Mouse (Mus musculus) gastrocnemius, adult 2 months (tissue): Measurements from ENCODE around the gene Sbk1. TPM values are rescaled to one million over a fixed set of nuclear protein-coding genes. Genes with fewer than 3 reads are reported as not detected.

Experiments used
- DNase-seq: peaks from one replicate; pipeline ENCODE4 v3.0.0; 2022
- H3K27ac ChIP-seq: fragments of 200-600 bp; 2 replicates; pipeline ENCODE4 v1.8.1; 2022; ENCODE audit warnings: mild to moderate bottlenecking
- H3K4me3 ChIP-seq: fragments of 200-600 bp; 2 replicates; pipeline ENCODE4 v1.8.1; 2022; ENCODE audit warnings: mild to moderate bottlenecking, moderate library complexity
- CTCF ChIP-seq: fragments of 200-600 bp; IDR thresholded peaks from 2 replicates; pipeline ENCODE4 v1.8.1; 2022; ENCODE audit warnings: antibody characterized with exemption, mild to moderate bottlenecking, moderate library complexity
- intact Hi-C: fragments of 180-260 bp; cut with DNase I; formaldehyde crosslinking; loops from one replicate; pipeline ENCODE4 v1.15.1; 2025
- total RNA-seq, 2 experiments: library from RNA; stranded (reverse); gene quantifications; 2 replicates each; pipeline ENCODE4 v1.2.3; 2021

The Sbk1 gene
- total RNA-seq, 2 experiments from 2014 or later: 13.6 to 21.9 TPM

- H3K4me3 ChIP-seq: no peak overlapping the region
- DNase-seq: no peak
- H3K27ac ChIP-seq: no peak overlapping the region
- no peak for TF ChIP-seq CTCF
- intact Hi-C loops: no loop called here
Observed at GRCm38 (mm10) chr7:126284021-126284420, 11.6 kb downstream of the Sbk1 start.

- DNase-seq: no peak
- H3K27ac ChIP-seq: peak overlapping the region; percentile 35; the same call in 1 of the 2 replicates
- no peak for TF ChIP-seq CTCF
- intact Hi-C loops: no loop called here
- H3K4me3 ChIP-seq: no peak overlapping the region
Observed at GRCm38 (mm10) chr7:126284441-126284840, 12.0 kb downstream of the Sbk1 start.

GRCm38 (mm10) chr7:126284865-126285264 is 12.4 kb downstream of the Sbk1 start:
- Histone ChIP-seq H3K4me3 (no peak overlapping the region), H3K27ac (peak overlapping the region; percentile 35)
- intact Hi-C loops: no loop called here
- peak; percentile 46 for DNase-seq
- no peak for TF ChIP-seq CTCF

GRCm38 (mm10) chr7:126285293-126286211 is 13.1 kb downstream of the Sbk1 start:
- Histone ChIP-seq H3K4me3 (no peak overlapping the region), H3K27ac (peak overlapping the region; percentile 35)
- no peak for TF ChIP-seq CTCF
- DNase-seq: peak; percentile 69
- intact Hi-C loops: no loop called here

- DNase-seq: no peak
- Histone ChIP-seq H3K4me3 (no peak overlapping the region), H3K27ac (peak overlapping the region; percentile 35)
- intact Hi-C loops: no loop called here
- TF ChIP-seq CTCF: no peak
Observed at GRCm38 (mm10) chr7:126286311-126286710, 13.9 kb downstream of the Sbk1 start.

- DNase-seq: peak; percentile 70
- intact Hi-C loops: no loop called here
Observed at GRCm38 (mm10) chr7:126287493-126288103, 15.2 kb downstream of the Sbk1 start.

GRCm38 (mm10) chr7:126288104-126288497 is 15.7 kb downstream of the Sbk1 start:
- intact Hi-C loops: no loop called here
- Histone ChIP-seq H3K27ac (peak overlapping the region; percentile 39; the same call in 1 of the 2 replicates), H3K4me3 (no peak overlapping the region)
- no peak for TF ChIP-seq CTCF
- DNase-seq: no peak

More at GRCm38 (mm10) chr7:126287493-126288103, 15.2 kb downstream of the Sbk1 start:
- peak overlapping the region; percentile 39 for H3K27ac ChIP-seq
- TF ChIP-seq CTCF: no peak
- 0 out of 2 replicates have a peak overlapping the region, but pooled peaks have one; percentile 9 for H3K4me3 ChIP-seq

GRCm38 (mm10) chr7:126288571-126289091 is 16.2 kb downstream of the Sbk1 start:
- intact Hi-C loops: no loop called here
- Histone ChIP-seq H3K4me3 (no peak overlapping the region), H3K27ac (0 out of 2 replicates have a peak overlapping the region, but pooled peaks have one; percentile 39)
- DNase-seq: no peak
- TF ChIP-seq CTCF: no peak

GRCm38 (mm10) chr7:126289371-126289770 is 17.0 kb downstream of the Sbk1 start:
- TF ChIP-seq CTCF: no peak
- H3K4me3 ChIP-seq: no peak overlapping the region
- intact Hi-C loops: no loop called here
- no peak overlapping the region for H3K27ac ChIP-seq
- DNase-seq: no peak

- intact Hi-C loops: no loop called here
- Histone ChIP-seq H3K27ac (no peak overlapping the region), H3K4me3 (no peak overlapping the region)
- no peak for TF ChIP-seq CTCF
- no peak for DNase-seq
Observed at GRCm38 (mm10) chr7:126289956-126290355, 17.5 kb downstream of the Sbk1 start.

- no peak for DNase-seq
- Histone ChIP-seq H3K4me3 (no peak overlapping the region), H3K27ac (no peak overlapping the region)
- intact Hi-C loops: no loop called here
- TF ChIP-seq CTCF: no peak
Observed at GRCm38 (mm10) chr7:126291681-126292545, 19.5 kb downstream of the Sbk1 start.

GRCm38 (mm10) chr7:126293091-126293490 is 20.7 kb downstream of the Sbk1 start:
- Histone ChIP-seq H3K27ac (no peak overlapping the region), H3K4me3 (no peak overlapping the region)
- intact Hi-C loops: no loop called here
- no peak for DNase-seq
- TF ChIP-seq CTCF: no peak
